Mouse (Mus musculus) liver, embryonic 13.5 days (tissue): Measurements from ENCODE around the gene Gtf3c1. TPM values are rescaled to one million over a fixed set of nuclear protein-coding genes. Genes with fewer than 3 reads are reported as not detected.
"Not testable (repeated sequence)": the region's sequence is repeated elsewhere in the genome, so short reads cannot be mapped to it uniquely, and the experiment has no call there.

Experiments used
- ATAC-seq: fragments of 200-750 bp; cut with Nextera tagmentation; 2 replicates; pipeline ENCODE4 v1.8.0; 2017; ENCODE audit warnings: low read depth, mild to moderate bottlenecking, moderate number of reproducible peaks, moderate library complexity
- DNase-seq: peaks from one replicate; pipeline ENCODE4 v3.0.0; 2022
- H3K27ac ChIP-seq: fragments of 300-500 bp; sonication (generic); 2 replicates; pipeline ENCODE4 v1.5.1; 2015; ENCODE audit warnings: moderate library complexity, mild to moderate bottlenecking, inconsistent platforms
- H3K27me3 ChIP-seq: fragments of 300-500 bp; sonication (generic); 2 replicates; pipeline ENCODE4 v1.6.1; 2015; ENCODE audit warnings: mild to moderate bottlenecking, inconsistent platforms
- H3K36me3 ChIP-seq: fragments of 300-500 bp; sonication (generic); 2 replicates; pipeline ENCODE4 v1.6.1; 2015; ENCODE audit warnings: mild to moderate bottlenecking, inconsistent platforms
- H3K4me1 ChIP-seq: fragments of 300-500 bp; sonication (generic); replicated peaks from 2 replicates; pipeline ENCODE4 v1.6.1; 2015; ENCODE audit warnings: inconsistent platforms
- H3K4me2 ChIP-seq: fragments of 300-500 bp; sonication (generic); 2 replicates; pipeline ENCODE4 v1.6.1; 2015; ENCODE audit warnings: inconsistent platforms, mild to moderate bottlenecking, moderate library complexity
- H3K4me3 ChIP-seq: fragments of 300-500 bp; sonication (generic); replicated peaks from 2 replicates; pipeline ENCODE4 v1.5.1; 2015; ENCODE audit warnings: mild to moderate bottlenecking, inconsistent platforms
- H3K9ac ChIP-seq: fragments of 300-500 bp; sonication (generic); 2 replicates; pipeline ENCODE4 v1.6.1; 2015; ENCODE audit warnings: mild to moderate bottlenecking, inconsistent platforms
- H3K9me3 ChIP-seq: fragments of 300-500 bp; sonication (generic); replicated peaks from 2 replicates; pipeline ENCODE4 v1.6.1; 2016; ENCODE audit warnings: inconsistent platforms
- WGBS: fragments of 180-500 bp; shearing (Covaris S2); methylation state at CpG from one replicate; pipeline ENCODE4 v1.1.7; 2015; ENCODE audit not compliant: insufficient replicate concordance; 5-methylcytosine and 5-hydroxymethylcytosine counted together
- polyA plus RNA-seq: library from polyadenylated mRNA; unstranded; fragments of >200 nt; fragmentation: Nextera tagmentation; extraction: Ambion mirVana; gene quantifications from 2 replicates; pipeline ENCODE4 v1.2.1, GENCODE M21; 2015

The Gtf3c1 gene
- polyA plus RNA-seq, 1 experiment from 2014 or later: 7.1 TPM

DNA sequence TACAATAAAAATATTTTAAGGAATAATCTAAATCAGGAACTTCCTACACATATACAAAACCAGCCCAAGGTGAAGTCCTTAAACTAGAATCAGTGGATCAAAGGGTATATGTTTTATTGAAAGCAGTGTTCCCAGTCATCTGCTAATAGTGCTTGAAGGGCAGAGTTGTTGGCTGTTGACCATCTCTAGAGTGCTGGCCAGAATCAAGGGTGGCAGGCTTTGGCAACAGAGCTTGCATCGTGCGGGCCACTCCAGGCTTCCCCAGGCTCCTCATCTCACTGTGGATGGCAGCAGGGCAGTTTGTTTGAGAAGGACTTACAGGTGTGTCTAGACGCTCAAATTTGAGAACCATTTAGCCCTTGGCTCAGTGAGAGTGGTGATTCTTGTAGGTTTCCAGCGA lies 26.2 kb upstream of the Gtf3c1 start:
- 70% methylated on average over 4 of the region's 4 CpGs for WGBS
- Histone ChIP-seq H3K27me3 (no peaks in the 10 kb centered on the region), H3K36me3 (no peaks in the 10 kb centered on the region), H3K4me2 (no peak overlapping the region), H3K4me1 (no peaks in the 10 kb centered on the region), H3K27ac (no peak overlapping the region), H3K4me3 (no peak overlapping the region), H3K9ac (no peak overlapping the region), H3K9me3 (no peaks in the 10 kb centered on the region)
- ATAC-seq (no peak), DNase-seq (no peak)

DNA sequence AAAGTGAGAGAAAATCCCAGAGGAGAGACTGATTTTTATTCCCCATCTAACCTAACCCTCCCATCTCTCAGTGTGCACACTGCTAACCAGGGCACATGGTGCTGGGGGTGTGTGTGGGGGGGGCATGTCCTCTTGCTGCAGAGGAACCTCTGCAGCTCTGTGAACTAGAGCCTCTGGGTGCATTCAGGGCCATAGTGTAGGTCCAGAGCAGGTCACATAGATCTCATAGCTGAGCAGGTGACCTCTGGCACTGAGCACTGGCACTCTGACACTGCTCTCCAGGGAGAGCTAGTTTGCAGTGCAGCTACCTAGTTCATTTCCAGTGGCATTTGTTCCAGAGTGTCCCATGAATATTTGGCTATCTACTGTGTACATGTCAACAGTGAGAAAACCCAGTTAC lies 24.1 kb upstream of the Gtf3c1 start:
- no peak for DNase-seq
- Histone ChIP-seq H3K36me3 (no peaks in the 10 kb centered on the region), H3K9ac (no peak overlapping the region), H3K9me3 (no peaks in the 10 kb centered on the region), H3K4me1 (no peaks in the 10 kb centered on the region), H3K27ac (no peak overlapping the region), H3K4me3 (no peak overlapping the region), H3K27me3 (no peaks in the 10 kb centered on the region), H3K4me2 (no peak overlapping the region)
- ATAC-seq: peak; percentile 29; the same call in 1 of the 2 replicates

DNA sequence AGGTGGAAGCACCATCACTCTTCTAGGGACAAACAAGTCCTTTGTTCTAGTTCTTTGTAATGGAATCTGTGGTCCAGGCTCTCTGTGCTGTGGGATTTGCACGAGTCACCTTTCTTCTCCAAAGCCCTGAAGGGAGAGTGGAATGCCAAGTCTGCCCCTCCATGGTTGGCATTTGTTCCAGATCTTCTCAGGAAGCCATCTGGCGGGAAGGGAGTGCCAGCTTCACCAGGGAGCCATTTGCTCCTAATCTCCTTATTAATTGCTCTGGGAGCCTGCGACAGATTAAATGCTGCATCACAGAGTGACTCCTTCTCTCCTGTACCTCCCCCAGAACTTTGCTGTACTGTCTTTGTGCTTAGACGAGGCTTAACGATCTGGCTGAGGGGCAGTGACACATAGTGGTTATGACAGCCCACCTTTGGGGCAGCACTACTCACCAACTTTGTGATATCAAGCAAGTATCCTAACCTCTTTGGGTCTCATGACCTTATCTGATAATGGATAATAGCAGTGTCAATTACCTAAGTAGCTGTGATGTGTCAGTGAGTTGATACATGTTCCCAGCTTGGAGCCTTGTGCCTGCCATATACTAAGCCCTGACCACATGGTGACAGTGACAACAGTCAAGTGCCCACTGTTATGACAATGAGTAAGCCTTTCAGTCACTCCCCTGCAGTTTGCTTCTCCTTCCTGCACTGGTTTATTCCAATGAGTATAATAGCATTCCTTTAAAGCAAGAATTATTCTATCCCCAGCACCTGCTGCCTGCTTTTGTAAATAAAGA lies 15.8 kb upstream of the Gtf3c1 start:
- ATAC-seq (no peak), DNase-seq (no peak)
- Histone ChIP-seq H3K9ac (no peak overlapping the region), H3K4me2 (no peak overlapping the region), H3K4me1 (0 out of 2 replicates have a peak, but pooled peaks cover 3% of the 10 kb centered on the region), H3K4me3 (no peak overlapping the region), H3K27me3 (no peaks in the 10 kb centered on the region), H3K36me3 (no peaks in the 10 kb centered on the region), H3K27ac (no peak overlapping the region), H3K9me3 (no peaks in the 10 kb centered on the region)
- WGBS: 50% methylated on average over 5 of the region's 5 CpGs

DNA sequence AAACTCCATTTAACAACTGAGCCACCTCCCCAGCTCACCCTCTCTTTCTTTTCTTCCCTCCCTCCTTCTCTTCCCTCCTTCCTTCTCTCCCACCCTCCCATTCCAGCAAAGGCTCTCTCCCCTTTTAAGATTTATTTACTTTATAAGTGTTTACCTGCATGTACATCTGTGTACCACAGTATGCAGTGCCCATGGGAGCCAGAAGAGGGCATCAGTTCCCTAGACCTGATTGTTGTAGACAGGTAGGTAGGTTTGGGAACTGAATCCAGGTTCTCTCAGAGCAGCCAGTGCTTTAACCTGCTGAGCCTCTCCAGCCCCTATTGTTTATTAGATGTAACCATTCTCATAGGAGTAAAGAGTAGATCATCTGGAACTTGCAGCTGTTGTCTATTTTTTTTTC lies 14.5 kb upstream of the Gtf3c1 start:
- ATAC-seq: no peak
- Histone ChIP-seq H3K9ac (no peak overlapping the region), H3K4me3 (no peak overlapping the region), H3K4me1 (peaks cover 3% of the 10 kb centered on the region; the same call in 1 of the 2 replicates), H3K27me3 (no peaks in the 10 kb centered on the region), H3K36me3 (no peaks in the 10 kb centered on the region), H3K4me2 (no peak overlapping the region), H3K27ac (no peak overlapping the region), H3K9me3 (no peaks in the 10 kb centered on the region)
- DNase-seq: no peak

DNA sequence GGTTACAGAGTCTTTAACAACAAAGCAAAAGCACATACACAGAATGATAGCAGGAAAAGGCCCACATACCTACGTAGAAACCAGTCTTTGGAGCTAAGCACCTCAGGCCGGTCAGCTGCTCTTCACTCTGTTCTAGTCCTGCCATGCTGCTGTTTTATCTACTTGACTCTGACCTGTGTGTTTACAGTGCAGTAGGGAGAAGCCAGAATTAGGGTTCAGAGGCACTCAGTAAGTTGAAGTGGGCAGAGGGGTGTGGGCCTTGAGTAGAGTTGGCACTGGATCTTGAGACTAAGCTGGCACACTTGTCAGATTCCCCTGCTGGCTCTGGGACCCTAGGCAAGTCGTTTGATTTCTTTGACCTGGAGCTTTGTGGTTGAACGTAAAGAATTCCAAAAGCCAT lies 13.5 kb upstream of the Gtf3c1 start:
- no peak overlapping the region for H3K4me2 ChIP-seq
- WGBS: 68% methylated on average over 4 of the region's 4 CpGs
- peaks cover 3% of the 10 kb centered on the region; the same call in 1 of the 2 replicates for H3K4me1 ChIP-seq
- no peak overlapping the region for H3K9ac ChIP-seq
- H3K9me3 ChIP-seq: no peaks in the 10 kb centered on the region
- ATAC-seq (no peak), DNase-seq (no peak)
- no peaks in the 10 kb centered on the region for H3K36me3 ChIP-seq
- H3K27ac ChIP-seq: no peak overlapping the region
- no peaks in the 10 kb centered on the region for H3K27me3 ChIP-seq
- no peak overlapping the region for H3K4me3 ChIP-seq

DNA sequence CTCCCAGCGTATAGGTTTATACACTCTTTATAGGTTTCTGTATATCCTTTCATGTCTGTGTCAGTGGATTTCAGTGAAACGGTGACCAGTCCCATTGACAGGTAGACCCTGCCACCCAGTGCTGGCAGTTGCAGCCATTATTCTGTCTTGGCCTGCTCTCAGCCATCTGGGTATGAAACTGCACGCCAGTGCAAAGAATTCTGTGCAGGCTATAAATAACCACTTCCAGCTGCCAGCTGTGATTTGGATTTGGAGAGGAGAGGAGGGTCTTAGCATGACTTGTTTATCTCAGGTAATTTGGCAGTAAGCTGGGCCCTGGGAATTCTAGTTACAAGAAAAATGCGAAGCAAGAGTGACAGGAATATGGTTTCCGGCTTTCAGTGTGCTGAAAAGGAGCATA lies 12.8 kb upstream of the Gtf3c1 start:
- Histone ChIP-seq H3K27ac (no peak overlapping the region), H3K27me3 (no peaks in the 10 kb centered on the region), H3K9me3 (no peaks in the 10 kb centered on the region), H3K4me1 (peaks cover 3% of the 10 kb centered on the region; the same call in 1 of the 2 replicates), H3K9ac (no peak overlapping the region), H3K4me3 (no peak overlapping the region), H3K4me2 (no peak overlapping the region), H3K36me3 (no peaks in the 10 kb centered on the region)
- WGBS: 64% methylated on average over 5 of the region's 5 CpGs
- ATAC-seq (no peak), DNase-seq (no peak)

GRCm38 (mm10) chr7:125717612-125718011 lies 10.0 kb upstream of the Gtf3c1 start:
- Histone ChIP-seq H3K9ac (no peak overlapping the region), H3K9me3 (no peaks in the 10 kb centered on the region), H3K4me3 (no peak overlapping the region), H3K4me1 (peaks cover 7% of the 10 kb centered on the region), H3K27me3 (no peaks in the 10 kb centered on the region), H3K4me2 (no peak overlapping the region), H3K36me3 (no peaks in the 10 kb centered on the region), H3K27ac (no peak overlapping the region)
- no peak for ATAC-seq
- DNase-seq: no peak

DNA sequence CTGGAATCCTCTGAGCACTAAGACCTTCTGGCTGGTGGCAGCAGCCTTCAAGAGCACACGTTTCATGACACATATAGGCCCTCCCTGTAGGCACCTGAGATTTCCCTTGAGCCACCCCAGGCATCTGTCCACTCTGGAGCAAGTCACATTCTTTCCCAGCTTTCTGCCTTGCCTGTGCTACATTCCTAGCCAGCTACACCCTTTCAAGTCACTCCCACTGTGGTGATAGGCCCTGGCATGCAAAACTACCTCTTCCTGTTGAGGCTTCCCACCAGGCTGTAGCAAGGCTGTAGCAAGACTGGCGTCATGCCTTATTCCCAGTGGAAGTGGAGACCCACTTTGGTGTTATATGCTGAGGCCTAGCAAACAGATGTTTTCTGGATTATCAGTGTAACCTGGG lies 9.1 kb upstream of the Gtf3c1 start:
- H3K27ac ChIP-seq: no peak overlapping the region
- no peaks in the 10 kb centered on the region for H3K36me3 ChIP-seq
- DNase-seq (no peak), ATAC-seq (no peak)
- H3K4me2 ChIP-seq: no peak overlapping the region
- no peaks in the 10 kb centered on the region for H3K27me3 ChIP-seq
- H3K4me3 ChIP-seq: no peak overlapping the region
- no peak overlapping the region for H3K9ac ChIP-seq
- WGBS: 38% methylated on average over 2 of the region's 2 CpGs
- H3K9me3 ChIP-seq: no peaks in the 10 kb centered on the region
- H3K4me1 ChIP-seq: peaks cover 7% of the 10 kb centered on the region

- H3K27ac ChIP-seq: no peak overlapping the region
- H3K9ac ChIP-seq: no peak overlapping the region
- no peak for ATAC-seq
- no peaks in the 10 kb centered on the region for H3K27me3 ChIP-seq
- peaks cover 4% of the 10 kb centered on the region for H3K4me1 ChIP-seq
- H3K4me3 ChIP-seq: no peak overlapping the region
- no peaks in the 10 kb centered on the region for H3K36me3 ChIP-seq
- no peak overlapping the region for H3K4me2 ChIP-seq
- 65% methylated on average over 3 of the region's 3 CpGs for WGBS
- no peaks in the 10 kb centered on the region for H3K9me3 ChIP-seq
- no peak for DNase-seq
Measured at GRCm38 (mm10) chr7:125714803-125715202, 7.2 kb upstream of the Gtf3c1 start.

DNA sequence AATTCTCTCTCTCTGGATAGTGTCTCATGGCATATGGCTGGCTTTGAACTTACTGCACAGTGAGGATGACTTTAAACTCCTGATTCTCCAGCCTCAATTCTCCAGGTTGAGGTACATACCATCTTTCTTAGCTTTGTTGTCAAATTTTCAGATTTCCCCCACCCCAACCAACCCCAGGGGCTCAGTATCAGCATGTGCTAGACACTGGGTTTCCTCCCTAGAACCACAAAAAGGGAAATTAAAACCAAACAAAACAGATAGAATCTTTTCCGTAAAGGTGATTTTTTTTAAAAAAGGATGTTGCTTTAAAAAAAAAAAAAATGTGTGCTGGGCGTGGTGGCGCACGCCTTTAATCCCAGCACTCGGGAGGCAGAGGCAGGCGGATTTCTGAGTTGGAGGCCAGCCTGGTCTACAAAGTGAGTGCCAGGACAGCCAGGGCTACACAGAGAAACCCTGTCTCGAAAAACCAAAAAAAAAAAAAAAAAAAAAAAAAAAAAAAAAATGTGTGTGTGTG lies 6.0 kb upstream of the Gtf3c1 start:
- not testable (repeated sequence) for H3K9me3 ChIP-seq, H3K27me3 ChIP-seq, H3K4me3 ChIP-seq, ATAC-seq, DNase-seq, H3K27ac ChIP-seq, H3K36me3 ChIP-seq, H3K4me2 ChIP-seq, H3K4me1 ChIP-seq, H3K9ac ChIP-seq
- WGBS: 60% methylated on average over 7 of the region's 7 CpGs

DNA sequence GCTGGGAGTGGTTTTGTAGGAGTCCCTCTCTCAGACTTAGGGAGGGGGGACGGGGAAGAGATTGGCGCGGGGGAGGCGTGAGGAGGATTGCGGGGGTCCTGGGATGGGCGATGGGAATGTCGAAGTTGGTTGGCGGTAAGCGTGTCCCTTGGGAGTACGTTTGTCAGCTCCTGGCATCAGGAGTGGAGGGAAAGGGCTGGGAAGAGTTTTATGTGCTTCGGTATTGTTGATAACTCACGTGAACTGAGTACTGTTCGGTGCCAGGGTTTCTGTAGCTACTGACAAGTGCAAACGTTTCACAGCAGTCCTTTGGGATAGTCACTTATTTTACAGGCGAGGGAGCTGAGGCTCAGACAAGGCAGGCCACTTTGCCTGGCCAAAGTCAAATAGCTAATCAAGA lies 520 bp upstream of the Gtf3c1 start:
- Histone ChIP-seq H3K4me2 (peak overlapping the region; percentile 96), H3K27ac (peak overlapping the region; percentile 54; the same call in 1 of the 2 replicates), H3K27me3 (no peaks in the 10 kb centered on the region), H3K9me3 (no peaks in the 10 kb centered on the region), H3K4me1 (peaks cover 40% of the 10 kb centered on the region), H3K9ac (peak overlapping the region; percentile 86), H3K4me3 (peak overlapping the region; percentile 92), H3K36me3 (peaks cover 17% of the 10 kb centered on the region)
- 1% methylated on average over 15 of the region's 15 CpGs for WGBS
- no peak for ATAC-seq
- no peak for DNase-seq

- 0% methylated on average over 24 of the region's 24 CpGs for WGBS
- Histone ChIP-seq H3K4me1 (peaks cover 40% of the 10 kb centered on the region), H3K9me3 (no peaks in the 10 kb centered on the region), H3K27me3 (no peaks in the 10 kb centered on the region), H3K9ac (peak overlapping the region; percentile 94), H3K4me3 (peak overlapping the region; percentile 92), H3K27ac (peak overlapping the region; percentile 91), H3K36me3 (peaks cover 27% of the 10 kb centered on the region), H3K4me2 (peak overlapping the region; percentile 96)
- ATAC-seq (peak; percentile 81), DNase-seq (peak; percentile 70)
Measured at GRCm38 (mm10) chr7:125707186-125707585, 394 bp downstream of the Gtf3c1 start.
